Mouse (Mus musculus): ENCODE measurements around the gene Lrrc3c. TPM values are rescaled to one million over a fixed set of nuclear protein-coding genes. Genes with fewer than 3 reads are reported as not detected.

Gene Lrrc3c
- total RNA-seq (2021): not detected
- long read RNA-seq, experiment 1: 0 reads
- long read RNA-seq, experiment 2: 0 reads

DNA sequence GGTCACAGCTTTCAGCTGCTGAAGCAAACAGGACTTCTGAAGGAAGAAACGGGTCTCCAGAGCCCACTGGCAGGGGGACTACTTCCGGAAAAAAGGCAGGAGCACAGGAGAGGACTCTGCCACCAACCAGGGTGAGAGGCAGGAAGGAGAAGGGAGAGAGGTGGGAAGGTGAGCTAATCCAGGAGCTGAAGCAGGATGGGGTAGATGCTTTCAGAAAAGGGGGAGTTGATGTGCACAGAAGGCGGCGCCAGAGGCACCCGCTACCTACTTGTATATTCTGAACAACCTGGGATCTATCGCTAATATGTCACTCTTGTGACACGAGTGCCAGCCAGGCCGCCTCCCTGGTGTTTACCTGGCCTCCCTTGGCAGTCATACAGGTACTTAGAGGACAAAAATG is at the start of gene Lrrc3c:
Lrrc3c (plus strand) TSS at position 301 of the 400 bp plus-strand sequence.
- intact Hi-C loops (cut with DNase I): no loop called here
- DNase-seq (ENCODE audit: low spot score in 2 of 2): no peak

DNA sequence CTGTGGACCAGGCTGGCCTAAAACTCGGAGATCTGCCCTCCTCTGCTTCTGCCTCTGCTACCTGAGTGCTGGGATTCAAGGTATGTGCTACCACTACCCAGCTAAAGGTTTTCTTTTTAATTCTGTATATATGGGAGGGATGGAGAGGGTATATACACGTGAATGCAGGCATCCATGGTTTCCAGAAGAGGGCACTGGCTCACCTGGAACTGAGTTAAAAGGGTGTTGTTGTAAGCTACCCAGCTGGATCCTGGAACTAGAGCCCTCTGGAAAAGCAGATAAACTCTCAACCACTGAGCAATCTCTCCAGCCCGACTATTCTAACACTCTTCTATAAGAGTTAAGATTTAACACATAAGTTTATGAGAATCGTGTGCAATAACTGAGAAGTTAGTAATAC is 48.7 kb upstream of the Lrrc3c start:
- intact Hi-C loops (cut with DNase I): no loop called here

DNA sequence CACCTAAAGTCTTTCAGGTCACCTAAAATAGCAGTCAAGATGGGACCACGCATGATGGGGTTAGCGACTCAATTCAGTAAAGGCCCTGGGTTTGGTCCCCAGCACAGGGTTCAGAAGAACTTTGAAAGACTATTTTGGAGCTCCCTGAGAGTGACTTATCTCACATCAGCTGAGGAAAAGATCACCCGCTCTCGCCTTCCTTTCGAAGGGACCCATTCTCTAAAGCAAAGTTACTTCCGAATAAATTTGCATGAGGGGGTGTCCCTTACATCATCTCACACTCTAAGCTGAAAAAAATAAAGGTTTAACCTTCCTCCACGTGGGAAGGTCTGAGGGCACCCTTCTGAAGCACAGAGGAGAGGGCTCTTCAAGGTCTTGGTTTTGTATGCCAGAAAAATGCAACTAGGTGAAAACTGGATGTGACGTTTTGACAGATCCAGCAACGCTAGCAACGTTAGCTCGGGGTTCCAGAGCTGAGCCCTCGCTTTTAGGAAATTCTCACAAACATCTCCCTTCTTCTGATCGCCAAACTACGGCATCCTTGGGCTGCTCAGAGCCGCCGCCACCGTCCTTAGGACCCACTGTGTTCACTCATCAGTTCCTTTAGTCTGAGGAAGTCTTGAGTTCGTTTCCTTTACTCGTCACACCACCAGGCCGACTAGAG is 47.6 kb upstream of the Lrrc3c start:
- no peak for DNase-seq (ENCODE audit: low spot score in 2 of 2)
- intact Hi-C loops (cut with DNase I): no loop called here

More for the DNA sequence above, 48.7 kb upstream of the Lrrc3c start:
- DNase-seq (ENCODE audit: low spot score in 2 of 2): no peak

DNA sequence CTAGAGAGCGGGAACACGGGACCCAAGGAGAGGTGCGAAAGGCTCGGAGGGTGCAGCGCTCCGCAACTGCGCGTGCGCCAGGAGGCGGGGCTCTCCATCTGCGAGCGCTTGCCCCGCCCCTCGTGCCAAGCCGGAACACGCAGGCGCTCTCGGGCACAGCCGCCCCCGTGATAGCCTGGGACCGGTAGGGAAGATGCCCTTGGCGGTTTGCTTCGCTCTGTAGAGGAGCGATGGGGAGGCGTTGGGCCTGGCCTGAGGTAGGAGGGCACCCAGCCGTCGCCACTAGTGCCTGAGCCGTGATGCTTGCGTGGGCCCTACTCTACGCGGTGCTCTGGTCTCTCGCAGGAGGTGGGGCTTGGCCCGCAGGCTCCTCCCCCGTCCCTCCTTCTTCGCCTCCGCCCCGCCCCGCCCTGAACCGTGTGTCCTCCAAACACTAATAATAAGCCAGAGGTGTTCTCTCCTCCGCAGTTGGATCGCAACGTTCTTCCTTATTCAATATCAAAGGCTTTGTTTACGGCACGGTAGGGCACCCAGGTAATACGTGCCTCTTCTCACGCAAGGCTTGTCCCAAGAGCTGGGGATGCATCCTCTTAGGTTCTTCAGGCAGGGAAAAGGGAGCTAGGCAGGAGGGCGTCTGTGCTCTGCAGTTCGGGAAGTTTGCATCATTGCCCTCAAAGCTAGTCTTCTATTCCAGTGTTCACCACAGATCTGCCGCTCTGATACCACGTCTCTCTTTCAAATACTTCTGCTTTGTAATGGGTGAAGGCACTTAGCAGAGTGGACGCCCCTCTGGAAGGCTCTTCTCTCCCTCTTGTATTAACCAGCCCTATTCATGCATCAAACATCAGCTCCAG is 46.9 kb upstream of the Lrrc3c start, which contains the start of gene Zpbp2:
Zpbp2 (plus strand) TSS at position 123 of the 854 bp plus-strand sequence.
- peak; percentile 89 to 90 for DNase-seq (ENCODE audit: low spot score in 2 of 2)
- intact Hi-C loops (cut with DNase I): no loop called here

DNA sequence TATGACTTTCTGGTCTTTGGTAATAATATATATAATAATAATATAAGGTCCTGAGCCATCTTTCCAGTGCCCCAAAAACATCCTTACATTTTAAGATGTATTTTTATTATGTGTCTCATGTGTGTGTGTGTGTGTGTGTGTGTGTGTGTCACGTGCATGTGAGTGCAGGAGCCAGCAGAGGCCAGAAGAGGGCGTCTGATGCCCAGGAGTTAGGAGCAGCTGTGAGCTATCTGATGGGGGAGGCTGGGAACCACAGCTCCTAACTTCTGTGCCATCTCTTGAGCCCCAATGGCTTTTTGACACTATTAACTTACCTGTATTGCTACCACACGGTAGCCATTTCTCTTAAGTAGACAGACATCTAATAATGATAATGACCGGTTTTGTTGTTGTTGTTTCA is 44.1 kb upstream of the Lrrc3c start:
- intact Hi-C loops (cut with DNase I): no loop called here

DNA sequence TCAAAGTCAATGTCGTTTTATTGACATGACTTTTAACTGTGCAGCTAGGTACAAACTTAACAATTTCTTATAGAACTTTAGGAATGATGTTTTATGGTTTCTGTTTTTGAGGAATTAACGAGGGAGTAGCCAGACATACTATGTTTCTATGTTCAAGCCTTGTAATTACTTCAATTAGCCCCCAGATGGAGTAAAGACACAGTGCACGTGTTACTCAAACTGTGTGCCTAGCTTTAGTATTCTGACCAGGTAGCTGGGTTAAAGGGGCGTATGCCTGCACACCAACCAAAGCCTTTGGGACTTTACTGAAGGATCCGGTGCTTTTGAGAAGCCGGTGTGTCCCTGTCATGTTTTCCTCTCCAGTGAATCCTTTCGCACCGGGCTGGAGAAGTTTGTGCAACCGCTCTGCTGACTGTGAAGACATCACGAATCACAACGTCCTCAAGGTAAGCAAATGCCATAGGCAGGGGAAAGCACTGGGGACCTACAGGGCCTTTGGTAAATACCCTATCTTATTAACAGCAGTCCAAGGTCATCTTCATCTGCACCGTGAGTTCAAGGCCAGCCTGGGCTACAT is 42.9 kb upstream of the Lrrc3c start:
- no peak for DNase-seq (ENCODE audit: low spot score in 2 of 2)
- intact Hi-C loops (cut with DNase I): no loop called here

More for the DNA sequence above, 44.1 kb upstream of the Lrrc3c start:
- no peak for DNase-seq (ENCODE audit: low spot score in 2 of 2)

DNA sequence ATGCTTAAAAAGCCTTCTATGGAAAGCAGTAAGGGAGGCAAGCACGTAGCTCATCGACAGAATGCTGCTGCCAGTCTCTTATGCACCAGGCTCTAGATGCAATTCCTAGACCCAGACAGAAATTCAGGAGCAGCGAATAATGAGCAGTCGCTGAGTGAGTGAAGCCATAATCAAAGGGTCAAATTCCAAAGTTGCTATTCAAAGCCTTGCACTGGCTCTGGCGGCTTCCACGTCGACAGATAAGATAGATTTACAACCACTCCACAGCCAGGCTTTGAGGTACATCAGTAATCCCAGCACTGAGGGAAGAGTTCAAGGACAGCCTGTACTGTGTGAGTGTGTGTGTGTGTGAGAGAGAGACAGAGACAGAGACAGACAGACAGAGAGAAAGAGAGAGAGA is 37.1 kb upstream of the Lrrc3c start:
- intact Hi-C loops (cut with DNase I): no loop called here
- no peak for DNase-seq (ENCODE audit: low spot score in 2 of 2)

DNA sequence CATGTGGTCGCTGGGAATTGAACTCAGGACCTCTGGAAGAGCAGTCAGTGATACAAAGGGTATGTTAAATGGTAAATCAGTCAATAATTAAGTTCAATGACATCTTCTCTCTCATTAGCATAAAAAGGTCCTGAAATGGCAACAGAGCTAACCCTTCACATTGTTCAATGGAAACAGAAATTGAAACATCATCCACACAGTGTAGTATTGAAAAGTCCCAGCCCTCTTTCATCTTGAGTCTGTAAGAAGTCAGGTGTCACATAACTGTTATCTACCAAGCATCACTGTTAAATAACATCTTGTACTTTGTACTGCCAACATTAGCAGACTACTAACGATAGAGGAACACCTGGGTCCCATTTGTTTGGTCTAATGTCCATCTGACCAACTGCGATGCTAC is 35.1 kb upstream of the Lrrc3c start:
- intact Hi-C loops (cut with DNase I): no loop called here
- no peak for DNase-seq (ENCODE audit: low spot score in 2 of 2)

DNA sequence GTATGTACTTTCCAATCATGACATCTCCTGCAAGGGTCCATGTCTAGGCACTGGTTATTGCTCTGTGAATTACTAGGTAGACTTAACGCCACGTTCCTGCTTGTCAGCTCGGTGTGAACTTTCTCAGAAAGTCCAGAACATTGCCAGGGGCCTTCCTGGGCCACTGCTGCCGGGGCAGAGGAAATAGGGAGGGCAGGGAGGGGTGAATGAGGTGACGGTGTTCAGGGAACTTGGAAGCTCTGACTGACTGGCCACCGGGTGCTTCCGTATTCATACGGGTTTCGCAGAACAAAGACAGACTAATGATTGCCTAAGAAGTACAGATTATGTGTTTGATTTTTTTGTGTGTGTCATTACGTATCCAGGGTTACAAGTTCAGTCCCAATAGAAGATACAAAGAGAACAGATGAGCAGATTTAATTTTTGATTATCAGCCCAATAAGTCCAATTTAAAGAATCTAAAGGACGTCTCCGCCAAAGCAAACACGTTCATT is 34.1 kb upstream of the Lrrc3c start:
- intact Hi-C loops (cut with DNase I): no loop called here
- DNase-seq (ENCODE audit: low spot score in 2 of 2): no peak

DNA sequence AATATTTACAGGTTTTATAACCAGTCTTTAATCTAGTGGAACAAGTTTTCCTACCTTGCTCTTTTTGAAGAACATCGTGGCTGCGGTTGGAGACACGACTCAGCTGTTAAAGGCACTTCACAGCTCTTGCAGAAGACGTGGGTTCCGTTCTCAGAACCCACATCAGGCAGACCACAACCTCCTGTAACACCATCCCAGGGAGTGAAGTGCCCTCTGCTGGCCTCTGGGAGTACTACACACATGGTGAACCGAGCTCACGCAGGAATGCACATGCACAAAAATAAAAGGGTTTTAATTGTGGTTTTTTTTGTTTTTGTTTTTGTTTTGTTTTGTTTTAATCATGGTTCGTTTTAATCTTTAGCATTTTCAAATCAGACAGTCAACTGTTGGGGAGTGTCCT is 29.8 kb upstream of the Lrrc3c start:
- DNase-seq (ENCODE audit: low spot score in 2 of 2): no peak
- intact Hi-C loops (cut with DNase I): no loop called here

DNA sequence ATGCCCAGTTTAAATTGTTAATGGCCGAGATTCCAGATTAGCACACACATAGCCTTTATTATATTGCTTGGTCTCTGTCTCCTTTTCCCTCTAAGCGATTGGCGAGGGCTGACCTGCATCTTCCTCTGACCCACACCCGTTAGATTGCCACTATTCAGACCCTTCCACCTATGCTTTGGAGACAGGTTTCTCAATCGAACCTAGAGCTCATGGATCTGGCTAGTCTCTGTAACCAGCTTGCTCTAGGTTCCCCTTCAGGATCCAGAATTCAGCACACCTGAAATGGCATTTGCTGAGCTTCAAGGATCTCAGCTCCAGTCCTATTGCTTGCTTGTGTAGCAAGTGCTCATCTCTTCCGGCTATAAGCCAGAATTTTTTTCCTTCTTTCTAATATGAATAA is 28.6 kb upstream of the Lrrc3c start:
- intact Hi-C loops (cut with DNase I): no loop called here
- no peak for DNase-seq (ENCODE audit: low spot score in 2 of 2)

DNA sequence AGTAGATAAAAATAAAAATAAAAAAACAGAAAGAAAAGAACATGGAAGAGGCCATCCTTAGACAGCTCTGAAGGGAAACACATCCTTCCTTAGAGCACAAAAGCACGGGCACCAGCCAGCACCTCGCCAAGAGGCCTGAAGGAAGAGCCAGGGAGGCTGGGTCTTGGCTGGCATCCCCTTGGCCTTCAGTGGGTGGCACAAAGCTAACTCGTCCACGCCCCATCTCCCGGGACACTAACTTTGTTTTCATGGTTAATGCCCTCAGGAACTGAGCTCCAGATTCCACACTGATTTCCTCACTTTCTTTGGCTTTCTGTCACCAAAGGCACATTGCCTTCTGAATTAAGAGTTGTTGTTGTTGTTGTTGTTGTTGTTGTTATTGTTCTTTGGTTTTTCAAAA is 20.3 kb upstream of the Lrrc3c start:
- no peak for DNase-seq (ENCODE audit: low spot score in 2 of 2)
- intact Hi-C loops (cut with DNase I): no loop called here

DNA sequence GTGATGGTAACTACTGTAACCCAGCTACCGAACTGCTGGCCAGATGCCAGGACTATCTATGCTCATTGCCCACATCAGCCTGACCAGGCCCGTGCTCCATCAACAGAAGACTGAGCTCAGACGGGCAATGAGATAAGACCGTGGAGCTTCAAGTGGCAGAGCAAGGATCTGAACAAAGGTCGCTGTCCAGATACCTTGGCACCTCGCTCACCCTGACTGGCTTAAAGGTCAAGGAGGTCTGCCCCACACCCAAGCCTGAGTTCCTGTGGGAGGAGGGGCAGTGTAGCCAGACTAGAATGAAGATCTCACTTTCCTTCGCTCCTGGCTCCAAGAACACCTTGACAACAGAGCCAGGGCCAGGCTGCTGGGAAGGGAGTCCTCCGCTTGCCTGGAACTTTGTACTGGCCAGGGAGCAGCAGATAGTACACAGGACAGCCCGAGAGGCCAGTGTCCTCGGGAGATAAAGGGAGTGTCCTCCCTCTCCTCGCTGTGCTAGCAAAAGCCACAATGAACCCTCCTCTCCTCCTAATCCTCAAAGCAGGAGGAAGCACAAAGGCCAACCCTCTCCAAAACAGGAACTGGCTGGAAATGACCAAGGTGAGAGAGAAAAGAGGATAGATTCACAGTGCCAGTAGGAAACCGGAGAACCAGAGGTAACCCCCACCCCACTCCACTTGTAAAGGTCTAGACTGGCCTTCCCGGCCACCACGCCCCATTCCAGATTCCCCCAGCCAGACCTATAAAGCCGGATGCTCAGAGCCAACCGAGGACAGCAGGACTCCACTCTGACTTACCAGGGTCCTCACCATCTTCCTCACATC is 17.6 kb upstream of the Lrrc3c start:
- no peak for DNase-seq (ENCODE audit: low spot score in 2 of 2)
- intact Hi-C loops (cut with DNase I): no loop called here

DNA sequence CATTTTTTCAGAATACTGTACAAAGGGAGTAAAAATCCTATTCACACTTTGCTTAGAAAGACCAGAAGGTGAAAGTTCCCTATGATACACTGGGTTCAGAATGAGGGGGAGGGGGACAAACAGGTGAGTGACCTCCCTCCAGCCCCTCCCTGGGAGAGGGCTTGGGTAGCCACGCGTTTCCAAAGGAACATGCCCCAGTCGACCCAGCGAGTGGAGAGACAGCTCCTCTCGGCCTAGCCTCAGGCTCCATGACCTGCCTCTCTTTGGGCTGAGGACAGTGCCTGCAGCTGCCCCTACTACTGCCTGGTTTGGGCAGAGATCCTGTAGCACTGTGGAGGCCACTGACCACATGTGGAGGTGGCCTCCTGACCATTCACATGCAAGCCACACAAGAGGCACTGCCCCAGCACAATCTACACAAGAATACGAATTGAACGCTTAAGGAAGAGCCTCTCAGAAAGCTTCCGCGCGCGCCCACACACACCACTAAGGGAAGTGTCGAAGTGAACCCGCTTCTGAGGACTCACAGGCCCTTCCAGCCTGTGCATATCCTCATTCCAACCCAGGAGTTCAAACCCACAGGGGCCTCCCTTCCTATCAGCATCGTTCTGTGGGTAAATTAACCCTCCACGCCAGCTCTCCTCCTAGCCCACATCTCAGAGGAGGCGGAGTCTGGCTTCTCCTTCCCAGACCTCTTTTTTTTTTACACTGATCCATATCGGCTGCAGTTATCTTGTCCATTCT is 16.6 kb upstream of the Lrrc3c start:
- intact Hi-C loops (cut with DNase I): no loop called here
- DNase-seq (ENCODE audit: low spot score in 2 of 2): no peak

DNA sequence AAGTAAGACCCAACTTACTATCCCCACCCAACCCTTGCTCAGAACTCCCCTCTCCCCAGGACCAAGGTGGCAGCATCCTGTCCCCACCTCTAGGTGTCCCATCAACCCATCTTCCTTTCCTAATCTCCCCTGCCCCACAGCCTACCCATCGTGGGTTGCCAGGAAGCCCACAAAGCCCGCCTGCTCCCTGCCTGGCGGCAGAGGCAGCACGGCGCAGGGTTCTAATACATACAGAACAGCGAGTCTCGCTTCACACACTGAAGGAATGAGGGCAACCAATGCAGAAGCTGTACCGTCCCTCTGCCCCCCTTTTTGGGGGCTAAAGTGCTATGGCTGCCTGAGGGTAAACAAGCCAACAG is 16.1 kb upstream of the Lrrc3c start:
- intact Hi-C loops (cut with DNase I): no loop called here
- DNase-seq (ENCODE audit: low spot score in 2 of 2): no peak

DNA sequence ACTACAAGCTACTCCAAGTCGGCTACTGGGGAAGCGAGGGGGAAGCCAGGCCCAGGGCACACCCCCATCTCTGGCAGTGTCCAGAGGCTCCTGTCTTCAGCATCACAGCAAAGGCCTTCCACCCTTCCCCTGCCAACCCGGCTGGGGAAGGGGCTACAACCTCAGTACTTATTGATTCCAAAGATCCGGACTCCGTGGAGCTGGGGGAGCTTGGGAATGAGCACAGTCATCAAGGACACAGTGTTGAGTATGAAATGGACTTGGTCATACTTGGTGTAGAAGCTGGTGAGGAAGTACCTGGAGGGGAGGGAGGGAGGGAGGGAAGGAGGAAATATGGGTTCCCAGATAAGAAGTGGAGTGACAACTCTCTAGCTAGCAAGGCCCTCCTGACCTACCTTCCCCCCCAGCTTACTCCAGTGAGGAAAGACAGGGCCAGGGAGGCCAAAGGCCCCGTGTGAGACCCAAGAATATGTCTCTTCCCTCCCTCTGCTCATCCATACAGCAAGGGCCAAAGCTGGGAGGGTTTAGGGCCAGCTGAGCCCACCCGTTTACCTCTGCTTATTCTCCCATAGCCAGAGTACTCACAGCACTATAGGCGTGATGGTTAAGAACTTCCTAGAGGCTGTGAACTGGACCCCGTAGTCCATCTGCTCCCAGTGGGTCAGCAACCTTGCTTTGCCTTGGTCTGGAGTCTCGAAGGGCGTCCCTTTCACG is 15.4 kb upstream of the Lrrc3c start:
- intact Hi-C loops (cut with DNase I): no loop called here
- no peak for DNase-seq (ENCODE audit: low spot score in 2 of 2)

DNA sequence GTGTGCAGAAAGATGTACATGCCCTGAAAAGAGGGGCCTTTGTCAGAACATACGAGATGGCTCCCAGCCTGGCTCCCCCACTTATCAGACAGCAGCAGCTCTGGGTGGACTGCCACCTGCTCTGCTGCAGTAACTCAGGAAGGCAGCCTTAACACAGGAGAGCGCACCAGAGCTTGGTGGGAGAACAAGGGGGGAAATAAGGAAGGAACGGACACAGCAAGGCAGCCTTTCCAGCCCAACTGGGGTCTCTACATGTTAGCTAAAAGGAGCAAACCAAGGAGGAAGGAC is 14.9 kb upstream of the Lrrc3c start:
- DNase-seq (ENCODE audit: low spot score in 2 of 2): no peak
- intact Hi-C loops (cut with DNase I): no loop called here

DNA sequence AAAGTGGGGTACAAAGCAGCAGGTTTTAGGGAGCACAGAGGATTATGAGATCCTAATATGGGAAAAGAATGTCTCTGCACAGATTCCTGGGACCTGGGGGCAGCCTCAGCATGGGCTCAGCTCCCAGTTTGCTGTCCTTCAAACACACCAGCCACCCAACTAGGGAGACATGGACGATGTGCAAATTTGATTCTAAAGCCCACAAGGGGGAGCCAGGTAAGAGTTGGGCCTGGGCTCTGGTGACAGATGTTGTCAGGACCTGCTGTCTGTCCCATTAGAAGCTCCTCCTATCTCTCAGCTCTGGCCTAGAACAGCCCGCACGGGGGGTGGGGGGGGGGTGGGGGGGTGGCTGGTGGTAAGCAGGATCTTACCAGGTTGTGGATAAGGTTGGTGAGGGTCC is 14.5 kb upstream of the Lrrc3c start:
- no peak for DNase-seq (ENCODE audit: low spot score in 2 of 2)
- intact Hi-C loops (cut with DNase I): no loop called here

DNA sequence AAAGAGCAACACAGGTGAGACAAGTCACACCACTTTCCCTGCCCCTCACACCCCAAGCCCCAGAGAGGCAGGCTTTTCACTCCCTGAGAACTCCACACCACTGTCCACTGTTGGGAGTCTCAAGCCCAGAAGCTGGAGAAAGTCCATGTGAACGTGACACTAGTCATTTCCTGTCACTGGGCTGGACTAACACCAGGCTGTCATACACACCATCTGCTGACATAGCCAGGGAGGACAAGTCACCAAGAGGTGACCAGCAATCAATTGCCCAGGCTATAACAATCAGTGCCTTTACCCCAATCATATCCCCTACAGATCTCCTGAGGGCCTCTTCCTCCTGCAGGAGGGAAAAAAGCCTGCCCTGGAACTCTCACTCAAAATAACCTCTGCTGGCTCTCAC is 13.9 kb upstream of the Lrrc3c start:
- intact Hi-C loops (cut with DNase I): no loop called here
- no peak for DNase-seq (ENCODE audit: low spot score in 2 of 2)
